Mouse (Mus musculus): Measurements from ENCODE around the gene Sapcd2. TPM values are rescaled to one million over a fixed set of nuclear protein-coding genes. Genes with fewer than 3 reads are reported as not detected.

Sapcd2 gene
- polyA plus RNA-seq (2017; shearing (Covaris generic)), result 10 to 100 TPM in 1 of 3 experiments, under 1 TPM in 2; 0.44 to 10.5 (median 0.80) TPM

- peak; percentile 99 for ATAC-seq
These were observed at the start of gene Sapcd2 for GRCm38 (mm10) chr2:25371764-25372643. Sapcd2 (plus strand) TSS chr2:25372321.

GRCm38 (mm10) chr2:25326036-25326435, 46.1 kb upstream of the Sapcd2 start:
- no peak for ATAC-seq

GRCm38 (mm10) chr2:25328440-25328839, 43.7 kb upstream of the Sapcd2 start:
- ATAC-seq, result no peak

- ATAC-seq, result no peak
These were observed 40.7 kb upstream of the Sapcd2 start for GRCm38 (mm10) chr2:25331470-25331869.

GRCm38 (mm10) chr2:25332286-25333160, 39.6 kb upstream of the Sapcd2 start, which contains the start of gene Man1b1:
Man1b1 (plus strand) TSS chr2:25332338.
- peak; percentile 99 for ATAC-seq

- no peak for ATAC-seq
These were observed 38.6 kb upstream of the Sapcd2 start for GRCm38 (mm10) chr2:25333569-25333968.

GRCm38 (mm10) chr2:25338303-25338702, 33.8 kb upstream of the Sapcd2 start:
- no peak for ATAC-seq

- ATAC-seq, result no peak
These were observed 24.0 kb upstream of the Sapcd2 start for GRCm38 (mm10) chr2:25348162-25348561.

- ATAC-seq, result no peak
These were observed 22.6 kb upstream of the Sapcd2 start for GRCm38 (mm10) chr2:25349499-25349898.

- ATAC-seq, result no peak
These were observed 21.4 kb upstream of the Sapcd2 start for GRCm38 (mm10) chr2:25350701-25351100.

GRCm38 (mm10) chr2:25354211-25354610, 17.9 kb upstream of the Sapcd2 start:
- ATAC-seq, result no peak

- ATAC-seq, result no peak
These were observed 16.6 kb upstream of the Sapcd2 start for GRCm38 (mm10) chr2:25355419-25356066.

GRCm38 (mm10) chr2:25356208-25357079, 15.7 kb upstream of the Sapcd2 start, which contains the start of gene Dpp7:
Dpp7 (minus strand) TSS chr2:25356359.
- ATAC-seq, result peak; percentile 88

GRCm38 (mm10) chr2:25359848-25360247, 12.3 kb upstream of the Sapcd2 start:
- ATAC-seq, result no peak

- ATAC-seq, result no peak
These were observed 8.5 kb upstream of the Sapcd2 start for GRCm38 (mm10) chr2:25363478-25364178.

- no peak for ATAC-seq
These were observed 7.8 kb upstream of the Sapcd2 start for GRCm38 (mm10) chr2:25364313-25364712.

- no peak for ATAC-seq
These were observed 7.4 kb upstream of the Sapcd2 start for GRCm38 (mm10) chr2:25364761-25365090.

GRCm38 (mm10) chr2:25365091-25365761, 6.9 kb upstream of the Sapcd2 start, which contains the start of gene Uap1l1:
Uap1l1 (minus strand) TSS chr2:25365682.
- ATAC-seq, result peak; percentile 84

- no peak for ATAC-seq
These were observed 2.1 kb upstream of the Sapcd2 start for GRCm38 (mm10) chr2:25369996-25370395.

- no peak for ATAC-seq
These were observed 697 bp downstream of the Sapcd2 start for GRCm38 (mm10) chr2:25372644-25373391.

Data from inflammation-experienced regulatory T-cells, adult 6 months (primary cell).